Mouse (Mus musculus): Measurements from ENCODE around the gene Midn.
A peak's percentile ranks its signal among the peaks of the same experiment; 100 is the strongest.

Gene Midn

GRCm38 (mm10) chr10:80196778-80197581, 48.9 kb downstream of the Midn start:
- no peak for DNase-seq

- peak; percentile 82 for DNase-seq
Observed at GRCm38 (mm10) chr10:80199440-80200008, 51.5 kb downstream of the Midn start.

GRCm38 (mm10) chr10:80200485-80200884, 52.4 kb downstream of the Midn start:
- no peak for DNase-seq

- no peak for DNase-seq
Observed at GRCm38 (mm10) chr10:80204055-80204454, 56.0 kb downstream of the Midn start.

- no peak for DNase-seq
Observed at GRCm38 (mm10) chr10:80207201-80207600, 59.1 kb downstream of the Midn start.

- DNase-seq: no peak
Observed at GRCm38 (mm10) chr10:80207676-80208075, 59.6 kb downstream of the Midn start.

Data from cerebellum, adult 11 months (tissue).